ENCODE assay signal across 17 mouse cellular contexts in genomic region chr5:125452573-125452972, GRCm38 (mm10). TPM values are rescaled to one million over a fixed set of nuclear protein-coding genes. Genes with fewer than 3 reads are reported as not detected.
A peak's percentile ranks its signal among the peaks of the same experiment; 100 is the strongest.
DNase-seq lines count a peak whose midpoint lies in the region; ATAC-seq lines count a peak whose summit lies in the region.
"Had no signal": no experiment of that assay in that cellular context is flagged by ENCODE, and none has a peak within 500 bp of the region (broad histone marks: within the 10 kb centered on the region; RNA-seq: fewer than 3 reads in every experiment).

No protein-coding gene starts in this region.

- 0 out of 2 replicates have a peak overlapping the region, but pooled peaks have one; percentile 19 for H3K27ac ChIP-seq in liver, embryonic 13.5 days
- H3K27ac ChIP-seq in midbrain, embryonic 15.5 days: no peak overlapping the region
- H3K27ac ChIP-seq: heart, embryonic 13.5 days; kidney, embryonic 15.5 days; neural tube, embryonic 13.5 days had no signal

- H3K27me3 ChIP-seq in liver, embryonic 13.5 days: no peaks in the 10 kb centered on the region
- no peaks in the 10 kb centered on the region for H3K27me3 ChIP-seq in midbrain, embryonic 15.5 days (replicated peaks)
- H3K27me3 ChIP-seq: heart, embryonic 13.5 days; kidney, embryonic 15.5 days; neural tube, embryonic 13.5 days had no signal

- 74% methylated on average over 9 of the region's 9 CpGs for WGBS in liver, embryonic 13.5 days (ENCODE audit: insufficient replicate concordance)
- 91% methylated on average over 9 of the region's 9 CpGs for WGBS in midbrain, embryonic 15.5 days

- peaks cover 36% of the 10 kb centered on the region for H3K36me3 ChIP-seq in liver, embryonic 13.5 days
- H3K36me3 ChIP-seq in midbrain, embryonic 15.5 days (replicated peaks): peaks cover 15% of the 10 kb centered on the region

- H3K4me2 ChIP-seq in liver, embryonic 13.5 days: no peak overlapping the region
- H3K4me2 ChIP-seq in midbrain, embryonic 15.5 days: no peak overlapping the region
- H3K4me2 ChIP-seq: heart, embryonic 13.5 days; kidney, embryonic 15.5 days; lung, embryonic 14.5 days; neural tube, embryonic 13.5 days had no signal

- H3K9ac ChIP-seq in liver, embryonic 13.5 days: no peak overlapping the region
- H3K9ac ChIP-seq in midbrain, embryonic 15.5 days: no peak overlapping the region
- H3K9ac ChIP-seq: heart, embryonic 13.5 days; kidney, embryonic 15.5 days; lung, embryonic 14.5 days; neural tube, embryonic 13.5 days had no signal

- ATAC-seq in liver, embryonic 13.5 days (ENCODE audit: low read depth): peak; percentile 40
- ATAC-seq in midbrain, embryonic 15.5 days (replicated peaks): no peak
- ATAC-seq: CD4-positive, CD25-positive, alpha-beta regulatory T cell, adult 4 months had no signal

- peak; percentile 52 for DNase-seq in ovary, postnatal 36 days (ENCODE audit: low spot score)
- DNase-seq in ovary, postnatal 10 days (ENCODE audit: low spot score): no peak
- peak; percentile 84 for DNase-seq in adrenal gland, postnatal 14 days
- DNase-seq in liver, embryonic 13.5 days: no peak
- no peak for DNase-seq in kidney, postnatal 4 days
- no peak for DNase-seq in spleen, postnatal 10 days (ENCODE audit: low spot score in 2 of 2)
- DNase-seq: cerebellum, adult 8-10 months; gastrocnemius, postnatal 25 days; layer of hippocampus, adult 9-11 months; lung, embryonic 14.5 days; right cerebral cortex, adult 18-20 months; spleen, adult 18-20 months had no signal

- H3K4me1 ChIP-seq in liver, embryonic 13.5 days (replicated peaks): peaks cover 59% of the 10 kb centered on the region
- H3K4me1 ChIP-seq in midbrain, embryonic 15.5 days: no peaks in the 10 kb centered on the region
- H3K4me1 ChIP-seq: kidney, embryonic 15.5 days; neural tube, embryonic 13.5 days had no signal

- H3K4me3 ChIP-seq in liver, embryonic 13.5 days (replicated peaks): no peak overlapping the region
- H3K4me3 ChIP-seq in midbrain, embryonic 15.5 days: no peak overlapping the region
- H3K4me3 ChIP-seq: heart, embryonic 13.5 days; kidney, embryonic 15.5 days; neural tube, embryonic 13.5 days had no signal

- H3K9me3 ChIP-seq in liver, embryonic 13.5 days (replicated peaks): no peaks in the 10 kb centered on the region
- no peaks in the 10 kb centered on the region for H3K9me3 ChIP-seq in midbrain, embryonic 15.5 days
- H3K9me3 ChIP-seq: heart, embryonic 13.5 days; kidney, embryonic 15.5 days; neural tube, embryonic 13.5 days had no signal

RNA-seq across cellular contexts. Expression of gene Bri3bp, which starts 11.2 kb away (rescaled TPM):
- total RNA-seq in adrenal gland, postnatal 14 days (2021): 24.0 and 27.9 TPM in 2 replicates
- 30.7 and 31.8 TPM in 2 replicates for polyA plus RNA-seq in liver, embryonic 13.5 days (2015; fragmentation: Nextera tagmentation; extraction: Ambion mirVana)
- polyA plus RNA-seq in midbrain, embryonic 15.5 days (2015; fragmentation: Nextera tagmentation; extraction: Ambion mirVana): 36.4 and 37.9 TPM in 2 replicates

RNA-seq across cellular contexts. Expression of gene Dhx37, which starts 18.7 kb away (rescaled TPM):
- total RNA-seq in adrenal gland, postnatal 14 days (2021): 14.6 and 15.7 TPM in 2 replicates
- polyA plus RNA-seq in liver, embryonic 13.5 days (2015; fragmentation: Nextera tagmentation; extraction: Ambion mirVana): 5.8 and 6.2 TPM in 2 replicates
- 14.2 and 14.8 TPM in 2 replicates for polyA plus RNA-seq in midbrain, embryonic 15.5 days (2015; fragmentation: Nextera tagmentation; extraction: Ambion mirVana)

RNA-seq across cellular contexts. Expression of gene Aacs, which starts 23.0 kb away (rescaled TPM):
- 25.4 and 27.3 TPM in 2 replicates for total RNA-seq in adrenal gland, postnatal 14 days (2021)
- polyA plus RNA-seq in liver, embryonic 13.5 days (2015; fragmentation: Nextera tagmentation; extraction: Ambion mirVana): 17.5 and 17.9 TPM in 2 replicates
- 95.9 and 96.0 TPM in 2 replicates for polyA plus RNA-seq in midbrain, embryonic 15.5 days (2015; fragmentation: Nextera tagmentation; extraction: Ambion mirVana)

Comparison
In these comparisons a context has a peak if more than half of its experiments do, and no peak if none do; other contexts are left out.
1. DNase-seq: peak in ovary, postnatal 36 days (single experiment) and adrenal gland, postnatal 14 days (single experiment); none in ovary, postnatal 10 days (single experiment), liver, embryonic 13.5 days (single experiment), kidney, postnatal 4 days (0 of 2) and spleen, postnatal 10 days (0 of 2).